Mouse (Mus musculus) C2C12 (cell line): ENCODE measurements around the gene Elovl6. TPM values are rescaled to one million over a fixed set of nuclear protein-coding genes. Genes with fewer than 3 reads are reported as not detected.

Experiments
- H3K27me3 ChIP-seq: one replicate; pipeline ENCODE4 v1.6.1; 2011; ENCODE audit not compliant: control insufficient read depth, insufficient read depth, insufficient read length
- H3K36me3 ChIP-seq: one replicate; pipeline ENCODE4 v1.6.1; 2011; ENCODE audit not compliant: control insufficient read depth, insufficient read depth
- H3K4me3 ChIP-seq: one replicate; pipeline ENCODE4 v1.5.1; 2011; ENCODE audit warnings: mild to moderate bottlenecking, control low read depth; ENCODE audit not compliant: poor library complexity, insufficient read depth, severe bottlenecking
- H3K79me2 ChIP-seq: one replicate; pipeline ENCODE4 v1.6.1; 2011; ENCODE audit not compliant: control insufficient read depth, insufficient read depth
- H3K79me3 ChIP-seq: one replicate; pipeline ENCODE4 v1.6.1; 2011; ENCODE audit warnings: low read depth, control low read depth
- H3ac ChIP-seq: one replicate; pipeline ENCODE3; 2011; ENCODE audit warnings: low read depth; ENCODE audit not compliant: control insufficient read depth, insufficient read length
- CEBPB ChIP-seq: IDR thresholded peaks from one replicate; pipeline ENCODE4 v1.6.1; 2011; ENCODE audit warnings: low read depth, mild to moderate bottlenecking, control low read depth, moderate library complexity
- CTCF ChIP-seq: IDR thresholded peaks from one replicate; pipeline ENCODE4 v1.5.1; 2011; ENCODE audit not compliant: control insufficient read depth, insufficient read depth, insufficient read length
- FOSL1 ChIP-seq: IDR thresholded peaks from one replicate; pipeline ENCODE4 v1.8.0; 2011; ENCODE audit warnings: mild to moderate bottlenecking, low read length; ENCODE audit not compliant: poor library complexity, insufficient read depth, severe bottlenecking
- MAX ChIP-seq: IDR thresholded peaks from one replicate; pipeline ENCODE4 v1.6.1; 2011; ENCODE audit warnings: mild to moderate bottlenecking, control low read depth
- MYOD1 ChIP-seq: IDR thresholded peaks from one replicate; pipeline ENCODE4 v1.6.1; 2011; ENCODE audit warnings: low read depth; ENCODE audit not compliant: control insufficient read depth, insufficient read length
- MYOG ChIP-seq: IDR thresholded peaks from one replicate; pipeline ENCODE4 v1.6.1; 2011; ENCODE audit not compliant: control insufficient read depth, insufficient read length; ENCODE audit errors: extremely low read depth
- USF1 ChIP-seq: IDR thresholded peaks from one replicate; pipeline ENCODE4 v1.6.1; 2011; ENCODE audit warnings: low read depth, mild to moderate bottlenecking, control low read depth, moderate library complexity
- polyA plus RNA-seq: library from polyadenylated mRNA; unstranded; fragments of >200 nt; fragmentation: generic; extraction: Trizol; gene quantifications from one replicate; pipeline ENCODE4 v1.2.1, GENCODE M21; 2012; ENCODE audit warnings: missing spikeins

The Elovl6 gene
- polyA plus RNA-seq, 1 experiment: 8.0 TPM

- no peak for TF ChIP-seq CTCF
- no peak for TF ChIP-seq FOSL1
- TF ChIP-seq MYOD1: no peak
- TF ChIP-seq USF1: no peak
- no peak for TF ChIP-seq MYOG
- no peak for TF ChIP-seq MAX
- no peak for TF ChIP-seq CEBPB
Measured at GRCm38 (mm10) chr3:129617450-129617849, 85.3 kb downstream of the Elovl6 start.

GRCm38 (mm10) chr3:129619194-129619775 lies 87.1 kb downstream of the Elovl6 start:
- H3K79me3 ChIP-seq: peaks cover 2% of the 10 kb centered on the region
- no peak overlapping the region for H3K4me3 ChIP-seq
- peaks cover 12% of the 10 kb centered on the region for H3K36me3 ChIP-seq
- no peaks in the 10 kb centered on the region for H3K27me3 ChIP-seq
- no peaks in the 10 kb centered on the region for H3K79me2 ChIP-seq
- H3ac ChIP-seq: no peak overlapping the region
- no peak for TF ChIP-seq CEBPB
- TF ChIP-seq MYOG: no peak
- no peak for TF ChIP-seq USF1
- no peak for TF ChIP-seq CTCF
- TF ChIP-seq MAX: no peak
- no peak for TF ChIP-seq MYOD1

More at GRCm38 (mm10) chr3:129617450-129617849, 85.3 kb downstream of the Elovl6 start:
- Histone ChIP-seq H3ac (no peak overlapping the region), H3K36me3 (peaks cover 12% of the 10 kb centered on the region), H3K27me3 (no peaks in the 10 kb centered on the region), H3K4me3 (no peak overlapping the region), H3K79me3 (peaks cover 2% of the 10 kb centered on the region), H3K79me2 (no peaks in the 10 kb centered on the region)

- H3K4me3 ChIP-seq: no peak overlapping the region
- TF ChIP-seq CEBPB: no peak
- no peak for TF ChIP-seq CTCF
- TF ChIP-seq FOSL1: no peak
- TF ChIP-seq MYOD1: no peak
- no peak for TF ChIP-seq MYOG
- no peak for TF ChIP-seq USF1
- TF ChIP-seq MAX: no peak
- no peaks in the 10 kb centered on the region for H3K27me3 ChIP-seq
- H3K79me3 ChIP-seq: peaks cover 2% of the 10 kb centered on the region
- no peaks in the 10 kb centered on the region for H3K79me2 ChIP-seq
- H3K36me3 ChIP-seq: peaks cover 12% of the 10 kb centered on the region
- H3ac ChIP-seq: no peak overlapping the region
Measured at GRCm38 (mm10) chr3:129620802-129621201, 88.6 kb downstream of the Elovl6 start.

GRCm38 (mm10) chr3:129621255-129621654 lies 89.1 kb downstream of the Elovl6 start:
- TF ChIP-seq MYOG (no peak), CTCF (no peak), FOSL1 (no peak), MAX (no peak), CEBPB (no peak), MYOD1 (no peak), USF1 (no peak)
- Histone ChIP-seq H3K36me3 (peaks cover 11% of the 10 kb centered on the region), H3K79me3 (peaks cover 2% of the 10 kb centered on the region), H3K79me2 (no peaks in the 10 kb centered on the region), H3ac (no peak overlapping the region), H3K4me3 (no peak overlapping the region), H3K27me3 (no peaks in the 10 kb centered on the region)

- H3ac ChIP-seq: no peak overlapping the region
- peaks cover 2% of the 10 kb centered on the region for H3K79me3 ChIP-seq
- H3K27me3 ChIP-seq: no peaks in the 10 kb centered on the region
- H3K36me3 ChIP-seq: peaks cover 2% of the 10 kb centered on the region
- no peaks in the 10 kb centered on the region for H3K79me2 ChIP-seq
- TF ChIP-seq MAX (no peak), MYOD1 (no peak), FOSL1 (no peak), CEBPB (no peak), MYOG (no peak), CTCF (no peak), USF1 (no peak)
- H3K4me3 ChIP-seq: no peak overlapping the region
Measured at GRCm38 (mm10) chr3:129622120-129622519, 90.0 kb downstream of the Elovl6 start.
